Mouse (Mus musculus): ENCODE data around the gene Zfp276.
A peak's percentile ranks its signal among the peaks of the same experiment; 100 is the strongest.

The Zfp276 gene

GRCm38 (mm10) chr8:123290679-123291078, 36.7 kb downstream of the Zfp276 start:
- DNase-seq (ENCODE audit: low read depth, low spot score): no peak

- no peak for DNase-seq (ENCODE audit: low read depth, low spot score)
Observed at GRCm38 (mm10) chr8:123291716-123292115, 37.7 kb downstream of the Zfp276 start.

- DNase-seq (ENCODE audit: low read depth, low spot score): no peak
Observed at GRCm38 (mm10) chr8:123292281-123292680, 38.3 kb downstream of the Zfp276 start.

GRCm38 (mm10) chr8:123292785-123293184, 38.8 kb downstream of the Zfp276 start:
- DNase-seq (ENCODE audit: low read depth, low spot score): no peak

- no peak for DNase-seq (ENCODE audit: low read depth, low spot score)
Observed at GRCm38 (mm10) chr8:123298301-123298700, 44.3 kb downstream of the Zfp276 start.

- DNase-seq (ENCODE audit: low read depth, low spot score): no peak
Observed at GRCm38 (mm10) chr8:123308738-123309137, 54.7 kb downstream of the Zfp276 start.

- no peak for DNase-seq (ENCODE audit: low read depth, low spot score)
Observed at GRCm38 (mm10) chr8:123317781-123318466, 63.9 kb downstream of the Zfp276 start.

GRCm38 (mm10) chr8:123318467-123318911, 64.5 kb downstream of the Zfp276 start, which contains the start of gene Fanca:
Fanca (minus strand) TSS chr8:123318576.
- DNase-seq (ENCODE audit: low read depth, low spot score): peak; percentile 89
